Mouse (Mus musculus): ENCODE data around the gene Plcd3. TPM values are rescaled to one million over a fixed set of nuclear protein-coding genes. Genes with fewer than 3 reads are reported as not detected.
A peak's percentile ranks its signal among the peaks of the same experiment; 100 is the strongest.

The Plcd3 gene
- total and polyA plus RNA-seq, 3 experiments = 2.0 to 2.6 TPM; not detected in 1

DNA sequence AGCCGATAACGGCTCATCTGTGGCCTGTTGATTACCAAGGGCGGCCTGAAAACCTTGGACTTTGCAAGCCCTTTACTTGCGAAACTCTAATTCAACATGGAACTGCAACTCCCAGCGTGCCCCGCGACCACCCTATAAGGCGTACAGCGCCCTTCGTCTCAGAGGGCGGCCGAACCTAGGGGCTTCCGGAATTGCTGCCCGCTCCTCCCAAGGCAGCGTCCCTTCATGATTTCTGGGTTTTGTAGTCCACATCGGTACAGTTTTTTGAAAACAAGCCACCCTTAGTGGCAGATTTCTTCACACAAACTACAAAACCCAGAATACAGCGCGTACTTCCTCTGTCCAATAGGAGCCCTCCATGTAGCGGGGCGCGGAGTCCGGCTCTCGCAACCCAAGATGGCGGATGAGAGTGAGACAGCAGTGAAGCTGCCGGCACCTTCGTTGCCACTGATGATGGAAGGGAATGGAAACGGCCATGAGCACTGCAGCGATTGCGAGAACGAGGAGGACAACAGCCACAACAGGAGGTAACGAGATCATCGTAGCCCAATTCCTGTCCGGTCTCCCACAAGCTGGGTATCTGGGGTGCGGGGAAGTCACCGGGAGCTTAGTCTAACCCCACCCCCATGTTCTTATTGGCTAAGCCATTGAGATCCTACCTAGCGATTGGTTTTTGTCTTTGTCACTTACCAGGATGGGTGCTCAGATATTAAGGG is 73.1 kb downstream of the Plcd3 start, which contains the start of the genes Nmt1 and Dcakd:
Gene Nmt1 (plus strand): TSS at position 15 of the 716 bp plus-strand sequence.
Gene Dcakd (minus strand): TSS at position 158 of the 716 bp plus-strand sequence.
- peak within 1 kb of the TSS; percentile 89 for H3K27ac ChIP-seq (ENCODE audit: control insufficient read depth, low read depth, low read length)
- no peaks in the 10 kb centered on the region for H3K9me3 ChIP-seq (replicated peaks; ENCODE audit: insufficient read depth, low read length)
- H3K79me2 ChIP-seq (ENCODE audit: control insufficient read depth, insufficient read depth, low read length, poor library complexity) = peaks cover 55% of the 10 kb centered on the region
- peak within 1 kb of the TSS; percentile 77 to 88 for H3K4me3 ChIP-seq (ENCODE audit: control insufficient read depth in 1 of 2, insufficient read depth in 1 of 2, low read depth in 2 of 2, low read length in 2 of 2)
- no peaks in the 10 kb centered on the region for H3K27me3 ChIP-seq (ENCODE audit: control insufficient read depth in 1 of 2, insufficient read depth in 2 of 2, low read length in 2 of 2)
- H3K4me1 ChIP-seq (ENCODE audit: control insufficient read depth in 1 of 2, insufficient read depth in 2 of 2, low read length in 2 of 2) = peaks cover 0 to 14% of the 10 kb centered on the region in 2 experiments; a peak in 2 of 4 replicates
- H3K36me3 ChIP-seq (ENCODE audit: control insufficient read depth in 1 of 2, insufficient read depth in 2 of 2, low read length in 2 of 2) = peaks cover 0 to 31% of the 10 kb centered on the region in 2 experiments; a peak in 3 of 4 replicates
- DNase-seq (ENCODE audit: low read depth, low spot score) = peak; percentile 99
- H3K9ac ChIP-seq (ENCODE audit: control insufficient read depth, low read depth, low read length, poor library complexity, severe bottlenecking) = peak within 1 kb of the TSS; percentile 90
- TF ChIP-seq MYC (IDR thresholded peaks at IDR 0.05; ENCODE audit: low read depth, low read length) (peak; percentile 40; the same call in 1 of the 2 replicates), CHD1 (IDR thresholded peaks at IDR 0.05; ENCODE audit: low read depth, low read length) (no peak), JUND (IDR thresholded peaks at IDR 0.05; ENCODE audit: low read depth, low read length) (no peak), NELFE (IDR thresholded peaks at IDR 0.05; ENCODE audit: low read depth, low read length) (peak; percentile 85), RAD21 (IDR thresholded peaks at IDR 0.05; ENCODE audit: low read depth, low read length) (no peak), ZKSCAN1 (IDR thresholded peaks at IDR 0.05; ENCODE audit: low read depth, low read length) (no peak), ZNF384 (IDR thresholded peaks at IDR 0.05; ENCODE audit: low read depth, low read length) (peak; percentile 72), ZC3H11A (IDR thresholded peaks at IDR 0.05; ENCODE audit: low read depth, low read length) (no peak), ETS1 (IDR thresholded peaks at IDR 0.05; ENCODE audit: low read depth, low read length) (peak; percentile 24), GATA1 (IDR thresholded peaks at IDR 0.05; ENCODE audit: low read depth, low read length) (0 out of 2 replicates have a peak, but pooled peaks have one; percentile 2), USF1 (IDR thresholded peaks at IDR 0.05; ENCODE audit: low read depth, low read length) (0 out of 2 replicates have a peak, but pooled peaks have one; percentile 25), RCOR1 (IDR thresholded peaks at IDR 0.05; ENCODE audit: low read depth, low read length) (no peak), NRF1 (IDR thresholded peaks at IDR 0.05; ENCODE audit: insufficient read depth, low read depth, low read length, poor library complexity, severe bottlenecking) (peak; percentile 46; the same call in 1 of the 2 replicates), USF2 (IDR thresholded peaks at IDR 0.05; ENCODE audit: borderline replicate concordance in 1 of 2, insufficient read depth in 1 of 2, low read depth in 1 of 2, low read length in 2 of 2) (no peak), ELF1 (IDR thresholded peaks at IDR 0.05; ENCODE audit: low read depth, low read length) (peak; percentile 99), GABPA (IDR thresholded peaks at IDR 0.05; ENCODE audit: low read depth, low read length) (no peak), TAL1 (IDR thresholded peaks at IDR 0.05; ENCODE audit: low read length) (no peak; the same call in 1 of the 2 replicates), CHD2 (IDR thresholded peaks at IDR 0.05; ENCODE audit: low read length) (peak; percentile 87), ZMIZ1 (IDR thresholded peaks at IDR 0.05; ENCODE audit: low read depth, low read length) (peak; percentile 66; the same call in 1 of the 2 replicates), POLR2AphosphoS5 (IDR thresholded peaks at IDR 0.05; ENCODE audit: borderline replicate concordance, low read depth, low read length) (no peak), SMC3 (IDR thresholded peaks at IDR 0.05; ENCODE audit: low read depth, low read length) (no peak), TCF12 (IDR thresholded peaks at IDR 0.05; ENCODE audit: low read depth, low read length) (peak; percentile 86), MXI1 (IDR thresholded peaks at IDR 0.05; ENCODE audit: low read depth, low read length) (peak; percentile 69; the same call in 1 of the 2 replicates), CTCF (IDR thresholded peaks at IDR 0.05 in 2 of 3, conservative IDR thresholded peaks at IDR 0.05 in 1 of 3; ENCODE audit: control insufficient read depth in 1 of 3, insufficient read depth in 1 of 3, low read depth in 2 of 3, low read length in 3 of 3, poor library complexity in 1 of 3, severe bottlenecking in 1 of 3) (no peak), MEF2A (IDR thresholded peaks at IDR 0.05; ENCODE audit: extremely low read depth, insufficient replicate concordance, low read depth, low read length, poor library complexity, severe bottlenecking) (no peak), POLR2AphosphoS2 (IDR thresholded peaks at IDR 0.05; ENCODE audit: low read length) (peak; percentile 75; the same call in 1 of the 2 replicates), EP300 (IDR thresholded peaks at IDR 0.05; ENCODE audit: low read depth in 1 of 2, low read length in 2 of 2) (no peak; a peak in 1 of 4 replicates), KAT2A (conservative IDR thresholded peaks at IDR 0.05; ENCODE audit: low read depth, low read length) (peak; percentile 100), MAFK (IDR thresholded peaks at IDR 0.05; ENCODE audit: borderline replicate concordance, low read depth, low read length) (no peak), HCFC1 (IDR thresholded peaks at IDR 0.05; ENCODE audit: low read depth, low read length) (peak; percentile 98), TBP (IDR thresholded peaks at IDR 0.05; ENCODE audit: low read depth, low read length) (peak; percentile 95), MAZ (IDR thresholded peaks at IDR 0.05; ENCODE audit: low read depth, low read length) (peak; percentile 81; the same call in 1 of the 2 replicates), MAX (IDR thresholded peaks at IDR 0.05; ENCODE audit: low read length) (peak; percentile 66; the same call in 1 of the 2 replicates), MYB (IDR thresholded peaks at IDR 0.05; ENCODE audit: low read depth, low read length) (peak; percentile 92; the same call in 1 of the 2 replicates), E2F4 (IDR thresholded peaks at IDR 0.05; ENCODE audit: borderline replicate concordance, low read depth, low read length) (peak; percentile 75; the same call in 1 of the 2 replicates)
